Mouse (Mus musculus) adrenal gland, postnatal 25 days (tissue): ENCODE data around the gene Igf1r. TPM values are rescaled to one million over a fixed set of nuclear protein-coding genes. Genes with fewer than 3 reads are reported as not detected.

ENCODE experiments used
- DNase-seq: peaks from one replicate; pipeline ENCODE4 v3.0.0; 2021; ENCODE audit warnings: mixed read lengths
- total RNA-seq: library from RNA; stranded (reverse); gene quantifications from 2 replicates; pipeline ENCODE4 v1.2.3, GENCODE M21; 2021

Igf1r gene
- total RNA-seq, 1 experiment from 2014 or later = 102 TPM

DNA sequence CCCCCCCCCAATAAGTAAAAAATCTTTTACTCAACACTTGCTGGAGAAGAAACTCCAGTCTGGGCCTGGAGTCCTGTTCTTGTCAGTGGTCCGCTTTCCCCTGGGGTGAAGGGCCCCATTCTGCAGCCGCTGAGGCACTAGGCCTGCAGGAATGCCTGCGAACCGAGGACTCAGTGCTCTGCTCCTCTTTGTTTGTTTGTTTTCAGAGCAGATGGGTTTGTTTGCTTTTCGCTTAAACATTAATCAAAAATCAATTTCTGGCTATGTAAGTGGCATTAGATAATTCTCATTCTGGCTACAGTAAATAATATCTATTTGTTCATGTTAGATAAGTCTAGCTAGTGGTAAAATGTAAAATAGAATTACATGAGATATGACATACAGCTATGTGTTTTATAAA is 167.0 kb downstream of the Igf1r start:
- DNase-seq = no peak

DNA sequence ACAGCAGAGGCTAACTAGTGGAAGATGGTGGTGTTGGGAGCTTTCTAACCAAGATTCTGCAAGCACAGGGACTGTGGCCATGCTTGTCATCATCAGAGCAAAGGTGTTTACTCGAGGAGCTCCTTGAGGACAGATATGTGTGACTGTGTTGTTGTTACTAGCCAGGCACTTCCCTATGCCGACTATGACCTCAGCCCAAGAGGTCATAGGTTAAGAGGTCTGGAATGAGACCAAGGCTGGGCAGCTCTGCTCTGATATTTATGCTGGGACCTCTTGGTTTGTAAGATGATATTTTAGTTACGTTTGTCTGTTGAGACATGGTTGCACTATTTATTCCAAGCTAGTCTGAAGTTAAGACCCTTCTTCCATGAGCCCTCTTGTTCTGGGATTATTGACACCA is 169.8 kb downstream of the Igf1r start:
- DNase-seq = no peak

DNA sequence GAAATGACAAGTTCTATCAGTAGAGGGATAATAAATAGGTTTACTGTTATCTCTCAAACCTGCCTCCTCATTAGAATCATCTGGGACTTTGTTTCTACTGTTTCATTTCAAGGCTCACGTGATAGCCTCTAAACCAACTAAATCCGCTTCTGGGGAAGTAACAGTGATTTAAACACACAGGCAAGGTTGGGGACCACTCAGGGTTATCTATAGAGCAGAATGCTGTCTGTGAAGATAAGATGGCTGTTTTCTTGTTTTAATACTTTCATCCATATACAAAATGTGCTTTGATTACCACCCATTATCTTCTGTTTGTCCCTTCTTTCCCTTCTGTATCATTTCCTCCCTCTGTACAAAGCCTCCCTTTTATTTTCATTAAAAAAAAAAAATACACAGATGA is 172.7 kb downstream of the Igf1r start:
- no peak for DNase-seq

DNA sequence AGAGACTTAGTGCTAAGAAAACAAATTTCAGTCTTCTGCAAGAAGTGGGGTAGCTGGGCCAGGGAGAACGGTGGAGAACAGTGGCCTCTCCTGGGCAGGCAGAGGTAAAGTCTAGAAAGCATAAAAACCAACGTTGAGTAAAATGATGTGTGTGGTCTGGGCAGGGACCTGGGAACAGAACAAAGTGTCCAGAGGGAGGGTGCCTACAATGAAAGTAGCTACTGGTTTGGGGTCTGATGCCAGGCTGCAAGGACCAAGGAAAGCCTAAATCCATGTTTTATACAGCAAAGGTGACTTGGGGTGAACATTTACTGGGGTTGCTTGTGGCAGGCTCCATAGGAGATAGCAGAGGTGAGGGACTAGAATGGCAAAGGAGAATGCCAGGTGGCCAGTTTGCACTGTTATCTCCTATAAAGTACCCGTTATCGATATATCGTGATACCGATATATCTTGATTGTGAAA is 175.2 kb downstream of the Igf1r start:
- DNase-seq = peak; percentile 42

DNA sequence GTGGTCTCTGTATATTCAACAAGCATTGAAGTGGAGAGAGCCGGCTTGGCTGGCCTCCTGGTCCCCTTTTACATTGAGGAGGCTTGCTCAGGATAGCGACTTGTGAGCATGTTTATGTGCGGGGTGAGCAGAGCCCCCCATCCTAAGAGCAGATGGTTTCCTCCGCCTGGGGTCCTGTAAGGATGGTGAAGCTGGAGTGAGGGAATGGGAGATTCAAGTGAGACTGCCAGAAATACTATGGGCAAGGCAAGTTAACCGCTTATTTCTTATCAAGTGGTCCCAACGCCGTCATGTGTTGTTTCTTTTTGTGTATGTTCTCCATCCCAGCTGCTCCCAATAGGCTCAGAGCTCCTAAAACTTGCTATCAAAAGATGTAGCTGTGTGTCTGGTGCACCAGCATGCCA is 175.6 kb downstream of the Igf1r start:
- no peak for DNase-seq

DNA sequence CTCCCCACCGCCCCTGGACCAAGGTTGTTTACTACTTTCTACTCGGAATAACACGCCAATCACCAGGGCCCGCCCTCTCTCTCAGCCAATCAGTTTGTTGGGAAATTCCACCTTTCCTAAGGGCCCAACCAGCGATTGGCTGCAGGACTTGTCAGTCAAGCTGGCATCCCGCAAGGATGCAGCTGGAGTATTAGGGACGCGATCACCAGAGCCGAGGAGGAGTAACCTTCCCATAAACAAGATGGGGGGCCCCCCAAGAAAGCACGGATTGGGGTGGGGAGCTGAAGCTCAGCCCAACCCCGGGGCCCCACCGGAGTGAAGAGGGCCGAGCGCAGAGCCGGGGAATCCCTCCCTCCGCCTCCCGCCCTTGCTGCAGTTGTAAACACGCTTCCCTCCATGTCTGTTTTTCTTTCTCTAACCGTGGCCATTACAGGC is 176.5 kb downstream of the Igf1r start:
- peak; percentile 97 for DNase-seq

DNA sequence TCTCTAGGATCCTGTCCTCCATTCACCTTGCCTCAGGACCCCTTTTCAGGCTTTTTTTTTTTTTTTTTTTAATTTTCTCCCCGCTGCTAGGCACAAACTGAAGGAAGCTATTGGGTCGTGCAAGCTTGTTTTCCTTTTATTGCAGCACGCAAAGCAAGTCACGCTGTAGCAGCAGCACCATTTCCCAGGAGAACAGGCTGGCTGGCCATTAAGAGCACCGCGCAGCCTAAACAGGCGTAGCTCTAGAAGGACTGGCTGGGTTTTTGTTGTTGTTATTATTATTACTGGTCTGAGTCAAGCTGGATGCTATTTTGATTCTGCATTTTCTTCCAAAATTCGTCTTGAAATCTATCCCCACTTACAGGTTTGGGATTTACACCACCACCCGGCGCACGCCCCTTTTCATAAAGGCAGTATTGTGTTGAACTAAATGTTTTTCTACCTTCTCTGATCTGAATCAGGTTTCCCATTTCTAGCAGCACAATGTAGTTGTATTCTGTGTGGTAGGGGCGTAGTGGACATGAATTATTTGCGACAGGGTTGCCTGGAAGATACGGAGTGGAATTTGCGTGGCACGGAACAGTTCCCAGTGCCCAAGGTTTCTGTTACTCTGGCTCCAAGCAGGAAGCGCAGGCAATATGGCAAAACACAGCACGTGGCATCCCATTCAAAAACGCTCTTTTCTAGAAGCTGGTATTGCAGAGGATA is 177.1 kb downstream of the Igf1r start:
- DNase-seq = peak; percentile 81

DNA sequence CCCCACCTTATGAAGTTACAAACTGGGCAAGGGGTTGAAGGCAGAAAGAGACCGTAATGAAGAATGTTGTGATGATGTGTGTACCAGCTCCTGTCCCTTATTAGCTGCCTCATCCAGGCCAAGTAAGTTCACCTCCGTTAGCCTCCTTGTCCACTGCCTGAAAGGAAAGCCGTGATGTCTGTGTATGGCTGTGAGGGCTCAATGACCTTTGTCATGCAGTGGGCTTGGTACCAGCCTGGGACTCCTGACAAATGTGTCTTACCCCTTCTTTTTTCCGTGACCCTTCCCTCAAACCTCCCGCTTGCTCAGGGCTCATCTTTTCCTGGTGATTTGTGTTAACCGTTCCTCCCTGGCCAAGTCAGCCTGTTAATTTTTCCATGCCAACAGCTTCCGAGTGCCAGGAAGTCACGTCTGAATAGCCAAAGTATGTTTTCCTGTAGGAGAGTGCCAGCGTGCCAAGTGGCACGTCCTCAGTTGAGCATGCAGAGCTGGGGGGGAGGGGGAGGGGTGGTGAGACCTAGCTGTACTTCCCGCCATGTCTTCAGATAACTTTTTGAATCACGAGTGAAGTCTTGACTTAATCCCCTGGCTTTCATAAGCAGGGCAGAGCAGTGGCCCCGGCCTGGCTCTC is 178.4 kb downstream of the Igf1r start:
- no peak for DNase-seq

DNA sequence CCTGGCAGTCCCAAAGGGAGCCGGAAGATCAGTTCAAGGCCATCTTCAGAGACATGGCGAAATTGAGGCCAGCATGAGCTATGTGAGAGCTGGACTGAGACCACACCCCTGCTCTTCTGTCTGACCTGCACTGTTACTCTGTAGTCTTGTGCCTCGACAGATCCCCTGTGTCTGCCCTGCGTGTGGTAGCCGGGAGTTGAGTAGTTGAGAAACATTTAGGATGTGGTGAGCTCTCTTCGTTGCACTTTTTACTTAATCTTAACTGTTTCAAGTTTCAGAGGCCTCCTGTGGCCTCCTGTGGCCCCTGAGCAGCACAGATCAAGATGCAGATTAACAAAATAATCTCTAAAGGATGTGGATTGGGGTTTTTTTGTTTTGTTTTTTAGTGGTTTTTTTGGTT is 181.1 kb downstream of the Igf1r start:
- DNase-seq = no peak

DNA sequence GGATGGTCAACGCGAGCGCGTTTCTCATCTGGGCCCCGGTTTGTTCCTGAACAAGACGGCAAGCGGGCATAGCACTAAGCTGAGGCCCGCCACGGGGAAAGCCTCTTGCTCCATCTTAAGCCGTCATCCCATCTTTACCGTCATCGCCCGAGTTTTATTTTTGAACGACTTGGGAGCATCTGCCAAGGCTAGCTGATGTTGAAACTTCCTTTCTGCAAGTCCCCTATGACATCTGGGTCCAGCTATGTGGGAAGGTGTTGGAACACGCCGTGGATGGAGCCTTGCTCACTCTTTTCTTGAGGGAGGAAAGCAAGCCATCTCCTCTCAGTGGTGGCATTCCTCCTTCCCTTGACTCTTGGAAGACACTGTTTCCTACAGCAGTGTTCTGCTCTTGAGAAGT is 182.3 kb downstream of the Igf1r start:
- DNase-seq = no peak

DNA sequence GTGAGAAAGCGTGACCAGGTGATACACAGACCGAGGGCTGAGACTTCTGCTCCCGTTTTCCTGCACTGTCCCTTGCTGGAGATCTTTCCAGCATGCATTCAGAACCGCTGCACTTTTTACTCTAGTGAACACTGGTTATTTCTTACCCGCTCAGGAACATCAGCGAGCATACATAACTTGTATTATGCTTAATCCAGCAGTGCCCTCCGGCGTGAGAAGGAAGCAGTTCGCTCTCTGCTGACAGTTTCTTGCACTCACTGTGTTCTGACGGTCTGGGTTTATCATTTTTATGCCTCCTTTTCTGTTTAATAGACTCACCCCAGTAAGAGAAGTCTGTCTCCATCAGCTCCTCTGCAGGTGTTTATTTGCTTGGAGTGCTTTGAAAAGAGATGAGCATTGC is 183.4 kb downstream of the Igf1r start:
- DNase-seq = no peak

DNA sequence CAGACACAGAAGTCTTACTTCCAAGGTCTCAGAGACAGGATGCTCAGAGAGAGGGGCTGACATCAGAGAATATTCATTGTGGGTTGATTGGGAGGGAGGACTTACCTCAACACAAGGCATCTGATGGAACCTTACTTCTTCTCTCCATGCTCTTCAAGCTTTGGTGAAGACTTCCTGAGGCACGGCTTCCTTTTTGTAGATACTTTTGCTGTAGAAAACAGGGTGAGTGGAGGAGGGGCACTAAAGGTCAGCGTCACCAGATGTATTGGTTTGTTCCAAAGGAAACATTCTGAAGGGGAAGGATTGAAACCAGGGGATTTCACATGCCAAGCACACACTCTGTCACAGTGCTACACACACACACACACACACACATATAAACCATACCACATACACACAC is 186.8 kb downstream of the Igf1r start:
- DNase-seq = no peak

DNA sequence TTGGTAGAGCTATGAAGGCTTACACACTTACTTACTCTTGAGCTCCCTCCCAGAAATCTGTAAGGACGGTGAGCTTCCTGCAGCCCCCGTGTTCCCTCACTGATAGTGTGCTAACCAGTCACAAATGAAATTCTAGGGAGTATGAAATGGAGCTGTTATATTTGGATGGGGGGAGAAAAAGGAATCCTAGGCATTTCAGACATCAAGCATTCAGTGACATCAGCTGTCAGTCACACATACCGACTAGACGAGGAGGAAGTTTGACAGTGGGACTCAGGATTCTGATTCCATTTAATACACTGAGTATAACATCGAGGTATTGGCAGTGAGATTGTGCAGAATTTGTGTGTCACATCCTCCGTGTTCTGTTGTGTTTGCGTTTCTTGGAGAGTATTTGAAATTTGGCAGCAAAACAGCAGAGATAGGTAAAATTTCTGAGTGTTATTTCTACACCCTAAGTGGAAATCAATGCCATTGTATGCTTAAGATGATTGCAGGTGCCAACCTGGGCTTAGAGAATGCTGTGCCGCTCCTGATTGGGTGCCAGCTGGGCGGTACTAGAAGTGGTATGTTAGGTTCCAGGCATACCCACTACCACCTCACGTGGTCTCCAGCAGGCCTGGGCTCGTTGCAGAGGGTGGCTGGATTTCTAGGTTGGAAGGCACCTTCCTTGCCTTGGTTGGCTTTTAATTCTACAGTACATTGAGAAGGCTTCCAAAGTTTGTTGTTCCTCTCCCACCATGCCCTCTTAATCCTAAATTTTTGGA is 187.6 kb downstream of the Igf1r start:
- DNase-seq = no peak

DNA sequence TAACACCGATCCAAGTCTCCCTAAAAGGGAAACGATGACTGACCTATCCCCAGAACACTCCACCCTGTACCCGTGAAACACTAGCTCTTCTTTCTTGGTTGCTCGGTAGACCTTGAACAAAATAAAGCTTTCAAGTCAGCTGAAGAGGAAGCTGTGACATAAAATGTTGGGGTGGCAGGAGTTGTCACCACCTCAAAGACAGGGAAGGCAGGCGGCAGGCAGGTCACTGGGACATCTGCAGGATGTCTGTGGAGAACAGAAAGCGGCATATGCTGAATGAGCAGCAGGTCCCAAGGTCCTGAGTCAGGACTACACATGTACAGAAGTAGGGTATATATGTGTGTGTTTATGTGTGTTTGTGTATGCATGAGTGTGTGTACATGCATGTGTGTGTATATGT is 191.6 kb downstream of the Igf1r start:
- no peak for DNase-seq

DNA sequence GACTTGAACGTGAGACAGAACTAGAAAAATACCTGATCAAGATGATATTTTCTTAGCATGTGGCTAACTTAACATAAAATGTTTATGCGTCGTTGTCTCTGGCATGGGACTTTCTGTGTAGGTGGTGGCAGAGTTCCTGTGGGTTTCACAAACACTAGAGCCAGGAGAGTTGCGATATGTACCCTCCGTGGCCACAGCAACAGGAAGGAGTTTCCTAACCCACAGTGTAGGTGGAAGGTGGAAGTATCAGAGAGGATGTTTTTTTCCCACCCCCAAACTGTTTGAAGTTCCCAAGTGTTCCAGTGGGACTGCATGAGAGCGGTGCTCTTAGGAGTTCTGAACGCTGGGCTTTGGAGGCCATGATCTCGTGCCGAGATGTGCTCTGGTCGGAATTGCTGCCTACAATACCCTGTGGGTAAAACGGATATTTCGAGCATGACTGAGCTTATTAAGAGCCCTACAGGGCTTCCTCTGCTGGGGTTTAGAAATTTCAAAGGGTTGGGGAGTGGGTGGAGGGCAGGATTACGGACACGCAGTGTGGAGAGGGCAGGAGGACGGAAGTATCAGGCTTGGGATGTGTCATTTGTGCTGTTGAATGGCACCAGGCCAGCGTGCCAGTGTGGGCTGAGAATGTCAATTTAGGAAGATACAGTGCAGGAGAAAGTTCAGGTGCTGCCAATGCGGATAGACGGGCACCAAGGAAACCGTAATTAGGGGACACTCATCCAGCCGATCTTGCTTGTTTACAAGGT is 195.8 kb downstream of the Igf1r start:
- no peak for DNase-seq

DNA sequence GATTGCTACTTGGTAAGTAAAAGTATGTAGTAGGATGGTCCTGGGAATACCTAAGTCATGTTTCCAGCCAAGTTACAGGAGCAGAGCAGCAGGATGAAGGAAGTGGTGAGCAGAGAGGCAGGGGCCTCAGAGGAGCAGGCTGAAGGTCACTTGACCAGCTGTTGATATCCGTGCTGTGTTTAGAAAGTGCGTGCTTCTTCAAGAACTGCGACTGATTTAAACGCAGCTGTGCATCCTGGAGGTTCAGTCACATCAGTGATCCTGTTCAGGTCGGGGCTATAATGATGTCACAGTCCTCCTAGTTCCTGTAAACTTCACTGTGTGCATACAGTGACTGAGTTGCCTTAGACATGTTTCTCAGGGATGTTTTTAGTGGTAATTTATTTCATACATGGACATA is 199.3 kb downstream of the Igf1r start:
- DNase-seq = no peak

DNA sequence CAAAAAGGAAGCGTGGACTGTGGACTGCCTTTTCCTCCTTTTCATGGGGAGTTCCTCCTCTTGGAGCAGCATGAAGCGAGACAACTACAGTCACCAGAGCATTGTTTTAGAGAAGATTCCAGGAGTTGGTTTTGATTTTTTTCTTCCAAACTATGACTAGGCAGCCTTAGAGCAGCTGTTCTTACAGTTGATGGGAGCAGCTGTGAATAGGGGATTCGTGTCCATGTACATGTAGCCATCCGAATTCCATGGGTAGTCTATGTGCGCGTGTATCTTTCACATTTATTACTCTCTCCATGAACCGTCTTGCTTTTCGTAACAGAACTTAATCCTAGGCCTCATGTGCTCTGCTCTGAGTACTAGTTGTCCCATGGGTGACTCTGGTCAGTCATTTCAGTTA is 199.8 kb downstream of the Igf1r start:
- DNase-seq = no peak

DNA sequence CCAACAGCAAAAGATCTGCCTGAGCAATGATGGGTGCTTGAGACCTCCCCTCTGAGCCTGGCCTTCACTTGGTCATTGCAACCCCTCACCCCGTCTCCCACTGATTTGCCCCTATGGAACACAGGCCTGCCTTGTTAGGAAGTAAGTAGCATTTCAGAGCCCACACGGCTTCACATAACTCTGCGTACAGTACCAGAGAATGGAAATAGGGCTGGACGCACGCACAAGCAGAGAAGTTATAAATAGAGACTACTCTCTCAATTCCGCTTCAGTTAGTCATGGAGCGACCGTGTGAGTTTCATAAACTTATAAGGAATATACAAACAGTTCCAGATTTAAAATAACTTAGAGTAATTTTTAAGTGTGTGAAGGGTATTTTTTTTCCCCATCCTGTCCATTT is 200.6 kb downstream of the Igf1r start:
- no peak for DNase-seq

DNA sequence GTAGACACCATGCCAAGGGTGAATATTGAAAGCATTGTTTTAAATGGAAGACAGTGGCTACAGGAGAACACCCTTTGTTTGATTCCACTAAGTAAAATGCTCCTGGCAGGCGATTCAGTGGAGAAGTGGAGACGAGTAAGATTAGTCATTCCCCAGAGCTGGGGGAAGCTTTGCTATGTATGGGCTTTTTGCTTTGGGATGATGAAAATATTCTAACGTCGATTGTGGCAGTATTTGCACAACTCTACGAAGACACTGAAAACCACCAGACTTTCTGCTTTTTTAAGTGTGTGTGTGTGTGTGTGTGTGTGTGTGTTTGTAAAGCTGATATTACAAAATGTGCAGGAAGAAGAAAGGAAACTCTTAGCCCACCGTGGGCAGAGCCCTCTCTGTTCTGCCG is 202.0 kb downstream of the Igf1r start:
- no peak for DNase-seq

DNA sequence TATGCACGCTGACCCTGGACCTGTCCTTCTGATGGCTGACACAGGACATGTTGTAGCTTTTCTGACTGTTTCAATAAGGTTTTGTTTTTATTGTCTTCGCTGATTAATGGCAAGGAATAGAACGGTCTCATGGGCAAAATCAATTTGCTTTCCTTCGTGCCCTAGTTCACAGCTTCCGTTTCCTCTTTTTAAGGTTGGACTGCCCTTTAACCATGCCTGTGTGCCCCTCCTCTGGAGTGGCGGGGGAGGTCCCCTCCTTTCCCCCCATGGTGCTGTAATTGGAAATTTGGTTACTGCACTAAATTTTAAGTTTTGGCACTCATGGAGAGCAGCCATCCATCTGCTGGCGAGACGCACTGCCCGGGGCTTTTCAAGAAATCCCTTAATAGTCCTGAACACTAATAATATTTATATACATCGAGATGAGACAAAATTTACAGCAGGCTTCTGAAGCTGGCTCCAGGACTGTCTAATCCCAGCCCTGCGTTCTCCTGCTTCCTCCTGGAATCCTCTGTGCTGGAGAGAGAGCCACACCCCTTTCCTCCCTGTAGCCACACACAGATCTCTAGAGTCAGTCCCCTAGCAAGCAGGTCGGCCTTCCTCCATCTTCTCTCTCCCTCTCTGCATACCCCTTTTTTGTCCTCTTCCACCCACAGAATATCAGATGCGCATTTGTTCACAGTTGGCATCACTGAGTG is 207.6 kb downstream of the Igf1r start:
- DNase-seq = no peak

DNA sequence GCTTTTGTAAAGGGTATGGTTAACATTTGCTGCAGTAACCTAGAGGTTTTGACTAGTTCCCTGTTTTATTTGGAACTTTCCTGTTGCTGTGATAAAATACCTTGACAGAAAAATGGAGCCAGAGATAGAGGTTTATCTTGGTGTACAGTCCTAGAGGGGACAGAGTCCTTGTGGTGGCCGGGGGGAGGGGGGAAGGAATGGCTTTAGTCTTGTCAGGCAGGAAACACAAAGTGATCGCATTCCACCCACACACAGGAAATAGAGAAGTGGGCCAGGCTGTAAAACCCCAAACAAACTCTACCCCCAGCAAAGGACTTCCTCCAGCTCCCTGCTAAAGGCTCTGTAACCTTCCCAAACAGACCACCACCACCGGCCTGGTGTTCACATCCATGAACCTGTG is 211.4 kb downstream of the Igf1r start:
- no peak for DNase-seq

DNA sequence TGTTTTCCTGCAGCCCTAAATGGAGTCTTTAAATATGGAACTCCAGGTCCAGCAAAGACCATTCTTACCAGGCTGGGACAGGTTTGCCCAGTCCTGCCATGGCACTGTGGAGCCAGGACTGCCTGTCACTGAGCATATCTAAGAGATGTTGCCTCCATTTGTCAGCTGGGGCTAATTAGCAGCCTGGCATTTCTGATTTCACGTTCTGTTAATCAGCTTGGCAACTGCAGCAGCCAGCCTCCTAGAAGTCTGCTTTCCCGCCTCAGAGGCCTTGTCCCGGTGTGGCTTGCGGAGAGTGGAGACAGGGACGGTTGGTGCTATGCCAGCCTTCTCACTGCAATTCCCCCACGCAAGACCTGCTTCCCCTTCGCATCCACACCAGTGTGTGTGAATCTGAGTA is 220.1 kb downstream of the Igf1r start:
- no peak for DNase-seq
